Mouse (Mus musculus): ENCODE results near the gene Clca1.
"Not testable (repeated sequence)": the region's sequence is repeated elsewhere in the genome, so short reads cannot be mapped to it uniquely, and the experiment has no call there.

Clca1 gene

DNA sequence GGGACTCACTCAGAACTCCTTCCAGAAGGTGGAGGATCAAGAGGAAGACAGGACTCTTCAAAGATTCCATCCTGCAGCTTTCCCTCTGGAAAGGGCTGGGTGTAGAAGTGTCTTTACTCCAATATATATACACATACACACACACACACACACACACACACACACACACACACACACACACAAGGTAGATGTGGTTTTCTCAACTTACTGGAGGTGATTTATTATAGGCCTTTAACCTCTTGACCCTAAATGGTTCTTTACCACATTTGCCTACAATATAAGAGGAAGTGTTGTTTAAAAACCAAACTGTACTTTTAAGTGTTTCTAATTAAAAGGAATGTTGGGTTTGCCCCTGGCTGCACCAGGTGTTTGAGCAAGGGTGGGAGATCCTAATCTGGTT is at the start of gene Clca1:
Gene Clca1 (minus strand): TSS at position 101 of the 400 bp plus-strand sequence.
- DNase-seq (ENCODE audit: low read depth) = no peak

DNA sequence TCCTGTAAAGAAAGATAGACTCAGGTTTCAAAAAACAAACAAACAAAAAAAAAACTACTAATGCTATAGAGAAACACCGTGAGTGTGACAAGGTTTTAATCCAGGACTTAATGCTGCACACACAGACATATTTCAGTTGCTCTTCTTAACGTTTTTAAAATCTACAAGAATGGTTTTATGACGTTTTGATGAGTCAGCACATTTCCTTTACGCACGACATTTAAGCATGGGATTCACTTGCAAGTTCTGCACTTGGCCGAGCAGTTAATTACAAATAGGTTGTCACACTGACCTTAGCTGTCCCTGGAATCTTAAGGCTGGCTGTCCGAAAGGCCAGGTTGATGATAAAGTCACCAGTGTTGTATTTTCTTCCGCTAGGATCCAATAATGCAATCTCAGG is 48.3 kb upstream of the Clca1 start:
- DNase-seq (ENCODE audit: low read depth) = no peak

DNA sequence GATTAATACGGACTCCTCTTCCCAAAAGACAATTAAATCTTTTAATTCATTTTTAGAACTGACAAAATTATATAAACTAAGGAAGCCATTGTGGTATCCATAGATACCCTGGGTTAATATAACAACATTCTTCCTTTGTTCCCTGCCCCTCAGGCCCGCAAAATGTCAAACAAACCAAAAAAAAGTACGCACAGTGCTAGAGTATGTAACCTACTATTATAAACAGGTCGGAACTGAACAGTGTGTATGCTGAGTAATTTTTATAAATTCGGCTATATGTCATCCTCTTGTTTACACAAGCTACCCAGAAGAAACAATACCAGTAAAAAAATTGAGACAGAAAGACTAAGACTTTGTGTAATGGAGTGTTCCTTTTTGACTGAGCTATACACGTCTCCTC is 45.8 kb upstream of the Clca1 start:
- no peak for DNase-seq (ENCODE audit: low read depth)

DNA sequence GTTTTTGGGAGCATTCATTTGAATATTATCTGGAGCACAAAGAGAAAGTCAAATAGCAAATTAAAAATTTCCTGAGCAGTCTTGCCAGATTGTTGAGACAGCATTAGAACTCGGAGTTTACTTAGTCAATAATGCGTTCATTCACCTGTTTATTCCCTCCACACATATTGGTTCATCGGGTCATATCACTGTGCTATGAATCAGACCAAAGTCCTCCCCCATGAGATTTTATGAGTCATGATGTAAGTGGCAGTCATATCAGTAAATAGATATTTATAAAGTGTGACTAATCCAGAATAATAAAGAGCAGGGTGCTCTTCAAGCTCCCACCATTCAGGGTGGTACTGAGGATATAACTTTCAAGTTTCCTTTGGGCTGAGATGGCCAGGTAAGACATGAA is 39.8 kb upstream of the Clca1 start:
- no peak for DNase-seq (ENCODE audit: low read depth)

DNA sequence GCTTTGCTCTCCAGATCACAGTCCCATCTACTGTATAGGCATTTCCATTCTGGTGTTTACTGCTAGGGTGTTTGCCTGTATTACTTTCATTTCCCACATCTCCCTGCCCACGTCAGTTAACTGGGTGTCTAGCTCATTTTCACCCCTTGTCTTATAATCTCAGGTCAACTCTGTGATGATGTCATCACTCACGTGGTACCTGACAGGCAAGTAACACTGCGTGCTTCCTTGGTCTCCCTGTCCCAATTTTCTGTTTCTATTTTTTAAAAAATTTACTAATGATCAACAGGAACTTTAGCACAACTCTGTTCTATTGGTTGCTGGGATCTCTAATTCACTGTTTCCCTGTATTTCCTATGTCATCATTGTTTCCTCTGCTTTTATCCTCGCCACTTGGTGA is 36.4 kb upstream of the Clca1 start:
- DNase-seq (ENCODE audit: low read depth) = no peak

DNA sequence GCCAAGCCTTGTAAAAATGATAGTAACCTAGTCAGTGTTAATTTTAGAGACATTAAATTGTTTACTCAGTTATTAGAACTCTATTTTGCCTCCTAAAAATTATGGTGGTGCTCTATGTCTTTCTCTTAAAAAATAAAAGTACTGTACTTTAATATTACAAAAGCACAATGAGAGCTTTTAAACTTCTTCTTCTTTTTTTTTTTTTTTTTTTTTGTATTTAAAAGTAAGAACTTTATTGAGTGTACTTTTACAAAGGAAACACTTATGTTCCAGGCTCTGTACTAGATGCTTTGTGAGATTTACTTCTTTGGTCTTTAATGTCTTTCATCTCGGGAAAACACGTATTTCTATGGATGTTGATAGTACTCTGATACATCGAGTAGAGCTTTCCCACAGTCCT is 22.6 kb upstream of the Clca1 start:
- not testable (repeated sequence) for DNase-seq (ENCODE audit: low read depth)

DNA sequence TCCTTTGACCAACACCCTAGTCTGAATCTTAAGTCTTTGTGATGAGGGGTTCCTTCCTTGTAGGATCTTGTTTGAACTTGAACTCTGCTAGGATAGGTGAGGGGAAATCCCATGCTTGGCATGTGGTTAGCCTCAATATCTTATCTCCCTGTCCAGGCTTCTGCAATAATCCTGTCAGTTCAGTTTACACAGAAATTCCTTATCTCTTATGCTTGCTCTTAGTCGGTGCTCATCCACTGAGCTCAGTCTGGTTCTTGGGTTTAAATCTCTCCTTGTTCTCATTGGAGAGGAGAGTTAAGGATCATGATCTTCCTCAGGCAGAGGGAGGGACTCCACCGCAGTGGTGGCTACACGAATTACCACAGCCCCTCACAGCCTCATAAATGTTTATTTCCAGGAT is 17.2 kb upstream of the Clca1 start:
- DNase-seq (ENCODE audit: low read depth) = peak; percentile 43

GRCm38 (mm10) chr3:145038813-145039212 is 6.2 kb upstream of the Clca1 start:
- no peak for DNase-seq (ENCODE audit: low read depth)

DNA sequence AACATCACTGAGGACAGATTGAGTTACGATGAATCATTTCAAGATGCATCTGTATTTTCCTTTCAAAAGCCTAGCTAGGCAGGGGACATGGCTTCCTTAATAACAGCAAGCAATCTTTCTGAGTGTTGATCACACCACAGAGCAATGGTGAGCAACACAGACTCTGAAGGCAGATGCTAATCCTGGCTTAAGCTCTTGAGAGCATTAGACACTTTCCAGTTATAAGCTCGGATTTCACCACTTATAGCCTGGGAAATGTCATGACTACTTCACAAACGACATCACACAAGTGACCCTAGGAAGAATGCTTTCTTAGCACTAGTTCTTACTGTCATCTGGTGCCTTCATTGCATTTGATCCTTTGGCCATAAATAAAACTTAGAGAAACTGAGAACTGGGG is 4.5 kb downstream of the Clca1 start:
- no peak for DNase-seq (ENCODE audit: low read depth)

DNA sequence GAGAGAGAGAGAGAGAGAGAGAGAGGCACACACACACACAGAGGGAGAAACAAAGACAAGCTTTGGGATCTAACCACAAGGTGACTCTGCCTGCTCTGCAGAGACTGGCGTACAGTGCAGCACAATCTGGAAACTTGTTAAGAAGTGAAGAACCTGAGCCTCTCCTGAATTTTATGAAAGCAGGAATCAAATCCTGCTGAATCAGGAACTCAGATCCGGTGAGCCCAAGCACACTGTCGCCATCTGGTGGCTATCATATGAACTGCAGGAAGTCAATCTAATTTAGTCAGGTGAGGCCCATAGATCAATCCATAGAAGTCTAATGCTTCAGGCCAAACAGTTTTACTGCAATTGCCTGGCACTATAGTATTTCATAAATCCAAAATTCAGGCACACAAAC is 5.8 kb downstream of the Clca1 start:
- DNase-seq (ENCODE audit: low read depth) = peak; percentile 17

DNA sequence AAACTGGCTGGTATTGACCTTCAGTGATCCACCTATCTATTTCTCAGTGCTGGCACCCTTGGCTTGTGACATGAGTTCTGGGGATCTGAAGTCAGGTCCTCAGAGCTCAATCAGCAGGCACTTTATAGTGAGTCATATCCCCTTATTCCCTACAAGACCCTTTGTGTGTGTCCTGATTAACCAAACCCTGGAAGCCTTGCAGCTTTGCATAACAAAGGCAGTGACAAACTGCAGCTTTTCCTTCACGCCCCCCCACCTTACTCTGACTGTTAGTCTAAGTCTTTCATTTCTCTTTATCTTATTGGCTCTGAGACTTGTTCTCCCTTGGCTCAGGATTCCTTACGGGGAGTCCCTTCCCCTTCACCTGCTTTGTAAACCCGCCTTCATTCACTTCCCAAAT is 14.8 kb downstream of the Clca1 start:
- DNase-seq (ENCODE audit: low read depth) = no peak

GRCm38 (mm10) chr3:145004422-145004821 is 28.2 kb downstream of the Clca1 start:
- DNase-seq (ENCODE audit: low read depth) = no peak

- no peak for DNase-seq (ENCODE audit: low read depth)
Observed at GRCm38 (mm10) chr3:145000912-145001311, 31.7 kb downstream of the Clca1 start.

- DNase-seq (ENCODE audit: low read depth) = no peak
Observed at GRCm38 (mm10) chr3:144993055-144993454, 39.5 kb downstream of the Clca1 start.

DNA sequence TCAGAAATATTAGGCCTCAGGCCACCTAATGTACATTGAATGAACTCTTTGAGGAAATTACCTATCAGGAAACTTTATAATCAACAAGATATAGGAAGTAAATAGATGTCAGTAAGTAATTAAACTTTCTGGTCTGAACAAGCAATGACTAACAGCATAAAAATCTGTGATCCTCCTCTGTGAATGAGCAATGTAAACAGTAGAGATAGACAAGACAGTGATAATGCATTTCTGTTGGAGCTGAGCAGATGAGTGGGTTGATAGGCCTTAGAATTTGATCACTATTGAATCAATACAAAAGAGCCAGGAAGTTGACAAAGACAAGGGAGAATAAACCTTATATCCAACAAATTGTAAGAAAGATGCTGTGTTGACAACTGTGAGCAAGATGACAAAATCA is 40.0 kb downstream of the Clca1 start:
- DNase-seq (ENCODE audit: low read depth) = no peak

DNA sequence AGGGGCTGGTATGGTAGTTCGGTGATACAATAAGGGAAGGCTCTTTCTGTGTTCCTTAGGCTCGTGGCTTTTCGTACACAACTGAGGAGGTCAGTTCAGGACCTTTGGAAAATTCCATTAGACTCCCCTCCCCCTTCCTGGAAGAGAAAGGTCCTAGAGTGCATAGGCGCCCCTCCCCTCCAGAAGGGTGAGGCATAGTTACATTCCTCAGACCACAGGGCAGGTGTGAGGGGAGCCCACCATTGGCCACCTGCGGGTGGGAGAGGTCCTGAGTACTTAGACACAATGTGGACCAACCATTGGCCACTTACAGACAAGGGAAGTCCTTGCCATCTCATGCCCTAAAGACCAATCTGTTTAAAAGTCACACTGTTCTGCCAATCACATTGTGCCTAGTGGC is 46.7 kb downstream of the Clca1 start:
- no peak for DNase-seq (ENCODE audit: low read depth)

DNA sequence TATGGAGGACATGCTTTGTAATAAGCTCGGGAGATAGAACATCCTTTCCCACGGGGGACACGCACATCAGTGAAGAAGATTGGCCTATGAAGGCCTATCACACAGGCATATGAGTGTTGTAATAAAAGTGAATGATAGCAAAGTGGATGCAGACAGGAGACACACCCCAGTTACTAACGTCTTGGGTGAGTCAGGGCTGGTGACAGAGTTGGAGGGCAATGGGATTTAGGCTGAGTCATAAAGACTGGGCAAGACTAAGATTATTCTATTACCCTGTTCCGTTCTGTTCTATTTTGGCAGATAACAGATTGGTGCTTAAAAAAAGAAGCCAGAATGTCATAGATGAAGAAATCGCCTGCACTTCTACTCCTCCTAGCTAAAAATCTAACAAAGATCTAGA is 52.0 kb downstream of the Clca1 start:
- no peak for DNase-seq (ENCODE audit: low read depth)

GRCm38 (mm10) chr3:144977631-144978030 is 54.9 kb downstream of the Clca1 start:
- DNase-seq (ENCODE audit: low read depth) = no peak

- DNase-seq (ENCODE audit: low read depth) = no peak
Observed at GRCm38 (mm10) chr3:144976091-144976490, 56.5 kb downstream of the Clca1 start.

DNA sequence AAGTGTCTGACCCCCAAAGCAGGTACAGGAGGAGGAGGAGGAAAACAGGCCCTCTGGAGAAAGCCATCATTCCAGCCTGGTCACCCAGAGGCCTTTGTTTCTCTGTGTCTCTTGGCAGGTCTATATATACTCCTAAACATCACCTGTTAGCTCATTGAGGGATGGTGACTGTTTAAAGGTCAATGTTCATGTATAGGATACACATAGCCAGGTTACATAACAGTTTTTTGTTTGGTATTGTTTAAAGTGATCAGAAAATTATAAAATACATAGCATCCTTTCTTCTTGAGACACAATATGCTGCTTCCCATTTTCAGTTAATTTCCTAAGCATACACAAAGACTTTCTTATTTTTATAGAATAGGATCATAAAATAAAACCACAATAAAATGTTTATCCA is 57.6 kb downstream of the Clca1 start, which contains the start of gene Clca4a:
Gene Clca4a (minus strand): TSS at position 101 of the 400 bp plus-strand sequence.
- DNase-seq (ENCODE audit: low read depth) = no peak

- DNase-seq (ENCODE audit: low read depth) = no peak
Observed at GRCm38 (mm10) chr3:144971553-144972270, 60.9 kb downstream of the Clca1 start.

- DNase-seq (ENCODE audit: low read depth) = no peak
Observed at GRCm38 (mm10) chr3:144969755-144970154, 62.8 kb downstream of the Clca1 start.

DNA sequence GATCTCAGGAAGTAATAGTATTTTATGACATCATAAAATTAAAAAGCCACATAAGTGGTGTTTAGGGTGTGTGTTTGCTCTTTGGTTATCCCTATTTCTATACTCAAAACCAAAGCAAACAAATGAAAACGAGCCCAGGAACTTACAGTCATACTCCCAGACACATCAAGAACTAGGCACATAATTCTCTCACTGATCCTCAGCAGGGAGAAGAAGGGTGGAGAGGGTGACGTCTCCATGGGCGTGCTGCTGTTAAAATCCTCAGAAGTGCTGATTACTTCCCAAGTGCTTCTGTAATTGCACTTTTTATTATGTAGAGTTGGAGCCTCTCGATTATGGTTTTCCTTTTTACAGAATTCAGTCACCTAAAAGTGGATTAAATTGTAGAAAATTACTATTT is 66.5 kb downstream of the Clca1 start:
- DNase-seq (ENCODE audit: low read depth) = no peak
